Mouse (Mus musculus) liver, embryonic 11.5 days (tissue): ENCODE data around the gene Trim52. TPM values are rescaled to one million over a fixed set of nuclear protein-coding genes. Genes with fewer than 3 reads are reported as not detected.
A peak's percentile ranks its signal among the peaks of the same experiment; 100 is the strongest.
"Not testable (repeated sequence)": the region's sequence is repeated elsewhere in the genome, so short reads cannot be mapped to it uniquely, and the experiment has no call there.

ENCODE experiments used
- ATAC-seq: fragments of 200-750 bp; cut with Nextera tagmentation; replicated peaks from 2 replicates; pipeline ENCODE4 v1.8.0; 2017; ENCODE audit warnings: moderate number of reproducible peaks, mild to moderate bottlenecking, moderate TSS enrichment, moderate library complexity; ENCODE audit not compliant: low FRiP score
- DNase-seq: peaks from one replicate; pipeline ENCODE4 v3.0.0-alpha.2; 2017; ENCODE audit warnings: low spot score
- H3K27ac ChIP-seq: fragments of 300-500 bp; sonication (generic); 2 replicates; pipeline ENCODE4 v1.5.1; 2014; ENCODE audit warnings: mild to moderate bottlenecking, low read depth, low read length, control low read depth
- H3K27me3 ChIP-seq: fragments of 300-500 bp; sonication (generic); replicated peaks from 2 replicates; pipeline ENCODE4 v1.6.1; 2014; ENCODE audit warnings: low read length, mixed read lengths; ENCODE audit not compliant: control insufficient read depth, insufficient read depth
- H3K36me3 ChIP-seq: fragments of 300-500 bp; sonication (generic); 2 replicates; pipeline ENCODE4 v1.6.1; 2014; ENCODE audit warnings: mild to moderate bottlenecking, low read length, moderate library complexity, mixed read lengths; ENCODE audit not compliant: control insufficient read depth, insufficient read depth
- H3K4me1 ChIP-seq: fragments of 300-500 bp; sonication (generic); replicated peaks from 2 replicates; pipeline ENCODE4 v1.6.1; 2014; ENCODE audit warnings: low read length, mixed read lengths; ENCODE audit not compliant: control insufficient read depth, insufficient read depth
- H3K4me2 ChIP-seq: fragments of 300-500 bp; sonication (generic); 2 replicates; pipeline ENCODE4 v1.6.1; 2014; ENCODE audit warnings: mild to moderate bottlenecking, control low read depth, moderate library complexity
- H3K4me3 ChIP-seq: fragments of 300-500 bp; sonication (generic); 2 replicates; pipeline ENCODE4 v1.5.1; 2014; ENCODE audit warnings: low read depth, low read length, control low read depth
- H3K9ac ChIP-seq: fragments of 300-500 bp; sonication (generic); 2 replicates; pipeline ENCODE4 v1.6.1; 2014; ENCODE audit warnings: low read depth, low read length, control low read depth
- H3K9me3 ChIP-seq: fragments of 300-500 bp; sonication (generic); 2 replicates; pipeline ENCODE4 v1.6.1; 2016; ENCODE audit warnings: low read length, inconsistent platforms, mixed read lengths; ENCODE audit not compliant: control insufficient read depth
- WGBS: fragments of 180-500 bp; shearing (Covaris S2); extraction: QIAGEN DNeasy Blood & Tissue Kit; methylation state at CpG from one replicate; pipeline ENCODE4 v1.1.7; 2014; 5-methylcytosine and 5-hydroxymethylcytosine counted together
- polyA plus RNA-seq: library from polyadenylated mRNA; unstranded; fragments of >200 nt; fragmentation: Nextera tagmentation; extraction: Ambion mirVana; gene quantifications from 2 replicates; pipeline ENCODE4 v1.2.1, GENCODE M21; 2014

The Trim52 gene
- polyA plus RNA-seq, 1 experiment from 2014 or later, result not detected

- Histone ChIP-seq H3K27me3 (no peaks in the 10 kb centered on the region), H3K4me1 (no peaks in the 10 kb centered on the region), H3K4me3 (no peak overlapping the region), H3K9me3 (no peaks in the 10 kb centered on the region), H3K36me3 (no peaks in the 10 kb centered on the region), H3K9ac (no peak overlapping the region), H3K27ac (no peak overlapping the region), H3K4me2 (no peak overlapping the region)
- ATAC-seq (no peak), DNase-seq (no peak)
- WGBS, result 79% methylated on average over 2 of the region's 2 CpGs
Measured at GRCm38 (mm10) chr14:106151188-106151587, 45.2 kb downstream of the Trim52 start.

- Histone ChIP-seq H3K4me1 (no peaks in the 10 kb centered on the region), H3K4me3 (no peak overlapping the region), H3K9ac (no peak overlapping the region), H3K27me3 (no peaks in the 10 kb centered on the region), H3K27ac (no peak overlapping the region), H3K36me3 (no peaks in the 10 kb centered on the region), H3K4me2 (no peak overlapping the region), H3K9me3 (no peaks in the 10 kb centered on the region)
- no peak for ATAC-seq
- no peak for DNase-seq
- WGBS, result 76% methylated on average over 7 of the region's 7 CpGs
Measured at GRCm38 (mm10) chr14:106154879-106155576, 49.0 kb downstream of the Trim52 start.

- DNase-seq (no peak), ATAC-seq (no peak)
- no peaks in the 10 kb centered on the region for H3K27me3 ChIP-seq
- H3K27ac ChIP-seq, result no peak overlapping the region
- H3K36me3 ChIP-seq, result no peaks in the 10 kb centered on the region
- no peaks in the 10 kb centered on the region for H3K4me1 ChIP-seq
- H3K9me3 ChIP-seq, result no peaks in the 10 kb centered on the region
- H3K4me2 ChIP-seq, result no peak overlapping the region
- 87% methylated on average over 1 of the region's 1 CpGs for WGBS
- H3K4me3 ChIP-seq, result no peak overlapping the region
- no peak overlapping the region for H3K9ac ChIP-seq
Measured at GRCm38 (mm10) chr14:106156533-106156932, 50.5 kb downstream of the Trim52 start.

DNA sequence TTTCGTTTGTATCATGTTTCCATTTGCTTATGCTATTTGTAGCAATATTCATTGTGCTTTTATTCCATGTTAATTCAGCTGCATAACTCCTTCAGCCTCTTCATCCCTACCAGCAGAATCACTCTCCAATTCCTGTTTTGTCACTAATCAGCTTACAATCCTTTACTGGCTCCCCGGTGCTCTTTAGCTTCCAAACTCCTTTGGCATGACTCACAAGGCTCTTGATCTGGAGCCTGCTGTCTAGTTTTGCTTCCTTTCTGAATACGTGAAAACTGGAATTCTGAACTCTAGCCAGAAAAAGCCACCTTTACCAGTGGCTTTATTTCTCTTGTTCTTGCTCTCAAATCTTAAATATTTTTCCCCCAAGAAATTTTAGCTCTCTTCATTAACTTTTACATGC is 56.3 kb downstream of the Trim52 start:
- H3K27me3 ChIP-seq, result no peaks in the 10 kb centered on the region
- ATAC-seq (no peak), DNase-seq (no peak)
- WGBS, result 74% methylated on average over 3 of the region's 3 CpGs
- no peaks in the 10 kb centered on the region for H3K9me3 ChIP-seq
- no peak overlapping the region for H3K4me2 ChIP-seq
- no peak overlapping the region for H3K4me3 ChIP-seq
- H3K27ac ChIP-seq, result no peak overlapping the region
- no peaks in the 10 kb centered on the region for H3K4me1 ChIP-seq
- H3K36me3 ChIP-seq, result no peaks in the 10 kb centered on the region
- no peak overlapping the region for H3K9ac ChIP-seq

DNA sequence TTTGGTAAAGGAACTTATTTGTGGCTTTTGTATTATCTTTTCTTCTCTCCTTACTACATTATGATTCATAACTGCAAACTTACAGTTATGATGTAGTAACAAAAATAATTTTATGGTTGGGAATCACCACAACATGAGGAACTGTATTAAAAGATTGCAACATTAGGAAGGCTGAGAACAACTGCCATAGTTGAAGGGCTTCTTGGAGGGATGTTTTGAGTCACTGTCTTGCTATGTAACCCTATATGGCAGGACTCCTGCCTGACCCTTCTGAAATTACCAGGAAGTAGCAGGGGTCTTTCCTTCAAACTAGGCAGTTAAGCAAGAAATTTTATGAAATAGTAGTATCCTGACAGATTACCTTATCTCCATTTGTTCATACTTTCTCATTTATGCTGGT is 57.2 kb downstream of the Trim52 start:
- DNase-seq (no peak), ATAC-seq (no peak)
- Histone ChIP-seq H3K4me3 (no peak overlapping the region), H3K9ac (no peak overlapping the region), H3K9me3 (no peaks in the 10 kb centered on the region), H3K4me1 (no peaks in the 10 kb centered on the region), H3K27ac (no peak overlapping the region), H3K36me3 (no peaks in the 10 kb centered on the region), H3K27me3 (no peaks in the 10 kb centered on the region), H3K4me2 (no peak overlapping the region)

DNA sequence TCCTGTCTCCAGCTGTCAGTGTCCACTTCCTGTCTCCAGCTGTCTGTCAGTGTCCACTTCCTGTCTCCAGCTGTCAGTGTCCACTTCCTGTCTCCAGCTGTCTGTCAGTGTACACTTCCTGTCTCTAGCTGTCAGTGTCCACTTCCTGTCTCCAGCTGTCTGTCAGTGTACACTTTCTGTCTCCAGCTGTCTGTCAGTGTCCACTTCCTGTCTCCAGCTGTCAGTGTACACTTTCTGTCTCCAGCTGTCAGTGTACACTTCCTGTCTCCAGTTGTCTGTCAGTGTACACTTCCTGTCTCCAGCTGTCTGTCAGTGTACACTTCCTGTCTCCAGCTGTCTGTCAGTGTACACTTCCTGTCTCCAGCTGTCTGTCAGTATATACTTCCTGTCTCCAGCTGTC is 57.9 kb downstream of the Trim52 start:
- H3K9me3 ChIP-seq, H3K9ac ChIP-seq, ATAC-seq, H3K4me1 ChIP-seq, H3K4me2 ChIP-seq, H3K27ac ChIP-seq, DNase-seq, H3K4me3 ChIP-seq, H3K27me3 ChIP-seq, H3K36me3 ChIP-seq: not testable (repeated sequence)

DNA sequence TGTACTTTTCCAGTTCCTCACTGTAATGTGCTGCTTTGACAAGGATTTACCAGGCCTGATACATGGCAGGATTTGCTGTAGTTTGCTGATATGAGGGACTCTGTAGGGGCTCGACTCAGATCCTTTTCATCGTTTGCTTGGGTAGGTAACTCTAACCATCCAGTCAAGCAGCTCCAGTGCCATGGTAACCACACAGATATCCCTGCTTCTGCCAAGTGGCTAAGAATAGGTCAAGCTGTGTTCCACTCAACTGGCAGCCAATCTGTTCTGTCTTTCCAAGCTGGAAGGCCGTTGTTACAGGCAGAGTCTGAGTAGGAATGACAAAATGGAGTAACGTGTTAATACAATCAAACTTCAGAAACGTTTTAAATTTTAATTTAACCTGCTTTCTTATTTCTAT is 70.9 kb downstream of the Trim52 start:
- Histone ChIP-seq H3K4me1 (no peaks in the 10 kb centered on the region), H3K36me3 (no peaks in the 10 kb centered on the region), H3K4me2 (no peak overlapping the region), H3K27ac (no peak overlapping the region), H3K27me3 (no peaks in the 10 kb centered on the region), H3K9ac (no peak overlapping the region), H3K9me3 (no peaks in the 10 kb centered on the region), H3K4me3 (no peak overlapping the region)
- DNase-seq (no peak), ATAC-seq (no peak)
- WGBS, result 70% methylated on average over 5 of the region's 5 CpGs

- Histone ChIP-seq H3K4me3 (no peak overlapping the region), H3K27ac (no peak overlapping the region), H3K27me3 (no peaks in the 10 kb centered on the region), H3K4me1 (no peaks in the 10 kb centered on the region), H3K9ac (no peak overlapping the region), H3K36me3 (no peaks in the 10 kb centered on the region), H3K4me2 (no peak overlapping the region), H3K9me3 (no peaks in the 10 kb centered on the region)
- DNase-seq, result no peak
- WGBS, result 78% methylated on average over 4 of the region's 4 CpGs
- ATAC-seq, result no peak
Measured at GRCm38 (mm10) chr14:106178245-106178644, 72.2 kb downstream of the Trim52 start.

GRCm38 (mm10) chr14:106179102-106179727 is 73.2 kb downstream of the Trim52 start:
- no peak overlapping the region for H3K4me2 ChIP-seq
- H3K9ac ChIP-seq, result no peak overlapping the region
- 48% methylated on average over 8 of the region's 8 CpGs for WGBS
- no peak overlapping the region for H3K27ac ChIP-seq
- H3K36me3 ChIP-seq, result no peaks in the 10 kb centered on the region
- H3K4me3 ChIP-seq, result no peak overlapping the region
- H3K27me3 ChIP-seq, result no peaks in the 10 kb centered on the region
- no peaks in the 10 kb centered on the region for H3K4me1 ChIP-seq
- DNase-seq, result no peak
- H3K9me3 ChIP-seq, result no peaks in the 10 kb centered on the region
- peak; percentile 29; the same call in 1 of the 2 replicates for ATAC-seq
